Mouse (Mus musculus): ENCODE measurements around the gene Kif26a.

Gene Kif26a

GRCm38 (mm10) chr12:112145875-112146651 is at the start of gene Kif26a:
TSS of gene Kif26a (plus strand) at chr12:112146208.
- DNase-seq (ENCODE audit: inconsistent ontology term): peak; percentile 72

DNA sequence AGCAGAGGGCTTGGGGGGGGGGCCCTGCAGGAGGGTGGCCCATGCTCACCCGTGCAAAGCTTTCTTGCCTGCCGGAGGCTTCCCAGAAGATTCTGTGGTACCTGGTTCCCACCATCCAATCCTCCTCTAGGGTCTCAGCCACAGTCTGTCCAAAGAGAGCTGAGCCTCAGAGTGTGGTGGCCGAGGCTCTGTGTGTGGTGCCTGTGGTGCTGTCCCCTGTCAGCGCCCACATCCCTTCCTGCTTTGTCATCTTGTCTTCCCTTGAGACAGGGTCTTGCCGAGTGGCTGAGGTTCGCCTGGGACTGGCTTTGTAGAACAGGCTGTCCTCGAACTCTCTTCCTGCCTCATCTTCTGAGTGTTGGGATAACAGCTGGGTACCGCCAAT is 49.3 kb upstream of the Kif26a start:
- no peak for DNase-seq (ENCODE audit: inconsistent ontology term)

DNA sequence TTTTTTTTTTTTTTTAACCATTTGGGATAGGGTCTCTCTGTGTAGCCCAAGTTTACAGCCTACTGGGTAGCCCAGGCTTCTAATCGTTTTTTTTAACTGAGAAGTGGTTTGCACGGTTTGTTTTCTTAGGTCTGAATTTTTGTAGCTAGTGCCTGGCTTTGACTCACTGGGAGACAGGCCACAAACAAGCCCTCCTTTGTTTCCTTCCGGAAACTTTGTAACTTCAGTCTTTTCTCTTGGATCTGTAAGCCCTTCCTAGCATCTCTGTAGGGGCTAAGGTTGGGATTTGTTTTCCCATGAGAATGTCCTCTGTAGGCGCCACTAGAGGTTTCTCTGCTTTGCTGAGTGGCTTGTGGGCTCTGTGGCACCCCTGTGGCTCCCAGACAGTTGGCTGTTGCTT is 45.9 kb upstream of the Kif26a start:
- peak; percentile 53 for DNase-seq (ENCODE audit: inconsistent ontology term)

DNA sequence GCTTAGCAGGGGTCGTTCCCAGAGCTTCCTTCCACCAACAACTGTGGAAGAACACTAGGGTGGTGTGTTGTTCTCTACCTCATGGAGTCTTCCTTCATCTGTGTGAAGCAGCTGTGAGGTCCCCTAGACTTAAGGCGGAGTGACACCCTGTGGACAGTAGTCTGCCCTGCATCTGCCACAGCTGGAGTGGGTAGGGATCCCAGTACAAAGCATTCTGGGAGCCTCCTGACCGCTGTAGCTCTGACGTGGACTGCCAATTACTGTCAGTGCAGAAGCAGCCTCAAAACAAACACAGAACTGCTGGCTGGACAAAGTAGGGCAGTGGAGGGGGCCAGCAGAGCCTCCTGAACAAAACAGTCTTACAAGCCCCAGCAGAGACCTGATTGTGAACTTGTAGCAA is 45.0 kb upstream of the Kif26a start:
- no peak for DNase-seq (ENCODE audit: inconsistent ontology term)

- DNase-seq (ENCODE audit: inconsistent ontology term): no peak
These were observed 42.8 kb upstream of the Kif26a start for GRCm38 (mm10) chr12:112103179-112103578.

- DNase-seq (ENCODE audit: inconsistent ontology term): no peak
These were observed 41.1 kb upstream of the Kif26a start for GRCm38 (mm10) chr12:112104890-112105289.

DNA sequence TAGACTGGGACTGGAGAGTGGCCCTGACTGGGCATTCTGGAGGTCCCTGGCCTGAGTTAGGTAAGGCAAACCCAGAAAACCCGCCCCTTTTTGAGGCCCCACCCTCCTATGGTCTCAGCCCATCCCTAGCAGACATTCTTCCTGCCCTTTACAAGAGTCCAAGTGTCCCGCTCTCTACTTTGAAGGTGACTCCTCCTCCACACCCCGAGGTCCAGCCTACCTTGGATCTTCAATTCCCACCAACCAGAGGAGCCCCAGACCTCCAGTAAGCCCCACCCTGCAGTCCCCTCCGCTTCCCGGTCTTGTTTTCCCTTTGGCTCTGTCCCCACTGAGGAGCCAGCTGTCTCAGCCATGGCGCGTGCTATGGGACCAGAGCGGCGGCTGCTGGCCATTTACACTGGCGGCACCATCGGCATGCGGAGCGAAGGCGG is 39.5 kb upstream of the Kif26a start, which contains the start of gene Aspg:
Gene Aspg, plus strand, starts transcription at position 139 of the 431 bp plus-strand sequence.
- DNase-seq (ENCODE audit: inconsistent ontology term): peak; percentile 49

DNA sequence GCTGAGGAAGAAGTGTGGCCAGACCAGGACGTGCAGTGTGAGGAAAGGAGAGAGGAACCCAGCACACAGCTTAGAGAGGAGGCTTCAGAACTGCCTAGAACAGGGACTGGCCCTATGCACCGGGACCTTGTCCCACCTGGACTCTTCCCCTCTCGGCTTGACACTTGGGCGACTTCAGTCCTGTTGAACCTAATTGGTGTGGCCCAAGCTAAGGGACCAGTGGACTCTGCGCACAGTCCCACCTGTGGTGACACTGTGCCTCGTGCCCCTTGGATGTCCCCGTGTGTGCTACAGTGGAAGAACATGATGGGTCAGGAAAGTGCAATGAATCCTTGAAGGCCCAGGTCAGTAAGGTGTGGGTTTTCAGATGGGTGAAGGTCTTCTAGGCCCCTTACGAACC is 38.3 kb upstream of the Kif26a start:
- DNase-seq (ENCODE audit: inconsistent ontology term): no peak

- no peak for DNase-seq (ENCODE audit: inconsistent ontology term)
These were observed 37.1 kb upstream of the Kif26a start for GRCm38 (mm10) chr12:112108696-112109445.

DNA sequence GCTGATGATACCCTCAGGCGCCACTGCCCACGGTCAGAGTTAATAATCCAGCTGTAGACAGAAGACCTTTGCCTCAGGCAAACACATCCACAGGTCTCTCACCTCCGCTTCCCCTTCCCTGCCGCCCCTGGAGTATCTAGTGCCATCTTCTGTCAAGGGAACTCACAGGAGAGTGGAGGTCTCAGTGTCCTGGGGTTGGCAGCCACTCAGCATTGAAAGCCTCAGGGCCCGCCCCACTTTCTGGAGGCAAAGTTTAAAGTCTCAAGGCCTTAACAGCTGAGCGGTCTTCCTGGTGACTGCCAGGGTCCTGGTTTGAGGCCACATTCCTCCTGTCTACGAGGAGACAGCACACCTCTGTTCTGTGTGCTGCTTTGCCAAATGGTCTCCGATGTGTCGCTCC is 36.3 kb upstream of the Kif26a start:
- no peak for DNase-seq (ENCODE audit: inconsistent ontology term)

- no peak for DNase-seq (ENCODE audit: inconsistent ontology term)
These were observed 34.7 kb upstream of the Kif26a start for GRCm38 (mm10) chr12:112111323-112111722.

GRCm38 (mm10) chr12:112112235-112112634 is 33.8 kb upstream of the Kif26a start:
- no peak for DNase-seq (ENCODE audit: inconsistent ontology term)

DNA sequence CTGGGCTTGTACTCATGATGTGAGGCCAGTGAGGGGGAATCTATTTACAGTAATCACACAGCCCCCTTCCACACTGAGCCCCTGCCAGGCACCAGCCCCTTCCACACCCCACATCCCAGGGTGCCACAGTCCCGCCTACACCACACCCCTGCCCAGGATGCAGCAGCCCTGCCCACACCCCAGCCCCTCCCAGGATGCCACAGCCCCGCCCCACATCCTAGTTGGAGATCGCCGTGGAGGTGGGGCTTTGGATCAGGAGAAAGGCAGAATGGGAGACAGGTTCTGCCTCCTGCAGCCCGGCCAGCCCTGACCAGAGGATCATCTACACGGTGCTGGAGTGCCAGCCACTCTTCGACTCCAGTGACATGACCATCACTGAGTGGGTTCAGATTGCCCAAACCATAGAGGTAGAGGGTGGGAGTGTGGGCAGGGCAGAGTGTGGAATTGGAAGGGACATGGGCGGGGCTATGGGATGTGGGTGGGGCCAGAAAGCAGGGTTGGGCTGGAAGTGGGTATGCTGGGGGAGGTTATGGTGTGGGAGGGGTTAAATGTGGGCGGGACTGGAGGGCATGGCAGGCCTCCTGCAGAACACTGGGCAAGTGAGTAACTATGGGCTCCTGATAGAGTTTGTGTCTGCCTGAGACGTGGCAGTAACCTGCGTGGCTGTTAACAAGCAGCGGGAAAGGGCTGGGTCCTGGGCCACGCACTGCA is 33.2 kb upstream of the Kif26a start:
- no peak for DNase-seq (ENCODE audit: inconsistent ontology term)

DNA sequence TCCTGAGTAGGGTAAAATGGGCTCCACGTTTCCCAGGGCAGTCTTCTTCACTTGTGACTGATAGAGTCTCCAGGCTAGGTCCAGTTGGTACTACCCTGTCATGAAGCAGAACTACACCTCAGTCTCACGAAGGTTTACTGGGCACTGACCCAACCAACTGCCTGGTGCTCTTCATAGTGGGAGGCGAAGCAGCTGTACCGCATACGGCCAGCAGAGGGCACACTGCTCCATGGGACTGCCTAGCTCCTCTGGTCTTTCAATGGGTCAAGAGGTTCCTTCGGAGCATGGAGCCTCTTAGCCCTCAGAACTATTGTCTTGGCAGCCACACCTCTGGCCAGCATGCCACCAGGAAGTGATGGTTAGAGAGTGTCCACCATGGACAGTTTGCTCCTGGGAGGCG is 32.3 kb upstream of the Kif26a start:
- peak; percentile 73 for DNase-seq (ENCODE audit: inconsistent ontology term)

- DNase-seq (ENCODE audit: inconsistent ontology term): no peak
These were observed 29.0 kb upstream of the Kif26a start for GRCm38 (mm10) chr12:112117006-112117405.

DNA sequence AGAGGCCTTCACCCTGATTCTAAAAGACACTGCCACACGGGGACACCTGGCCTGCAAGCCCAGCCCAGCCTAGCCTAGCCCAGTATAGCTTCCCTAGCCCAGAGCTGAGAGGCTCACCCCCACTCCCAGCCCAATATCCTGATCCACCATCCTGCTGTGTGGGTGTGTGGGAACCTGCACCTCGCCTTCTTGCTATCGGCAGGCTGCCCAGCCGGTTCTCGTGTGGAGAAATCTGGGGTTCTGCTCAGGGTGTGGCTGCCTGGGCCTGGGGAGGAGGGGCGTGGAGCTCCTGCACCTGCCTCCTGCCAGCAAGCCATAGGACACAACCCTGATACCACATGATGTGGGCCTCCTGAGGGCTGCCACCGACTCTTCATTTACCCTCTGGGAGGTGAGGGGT is 28.4 kb upstream of the Kif26a start:
- no peak for DNase-seq (ENCODE audit: inconsistent ontology term)

GRCm38 (mm10) chr12:112121188-112121587 is 24.8 kb upstream of the Kif26a start:
- no peak for DNase-seq (ENCODE audit: inconsistent ontology term)

DNA sequence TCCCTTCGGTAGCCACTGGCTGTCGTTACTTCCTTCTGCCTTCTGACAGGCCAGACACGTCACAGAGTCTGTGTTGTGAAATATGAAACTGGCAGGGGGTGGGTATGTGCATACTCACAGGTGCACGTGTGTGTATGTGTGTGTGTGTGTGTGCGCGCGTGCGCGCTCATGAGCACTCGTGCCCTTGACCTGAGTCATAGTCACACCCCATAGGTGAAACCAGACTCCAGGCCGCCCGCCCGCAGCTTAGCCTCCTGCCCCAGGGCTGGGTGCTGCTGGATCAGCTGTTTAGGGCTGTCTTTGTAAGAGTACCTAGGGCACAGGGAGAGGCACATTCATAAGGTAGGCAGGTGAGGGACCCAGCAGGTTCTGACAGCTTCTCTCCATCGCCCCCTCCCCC is 20.1 kb upstream of the Kif26a start:
- no peak for DNase-seq (ENCODE audit: inconsistent ontology term)

DNA sequence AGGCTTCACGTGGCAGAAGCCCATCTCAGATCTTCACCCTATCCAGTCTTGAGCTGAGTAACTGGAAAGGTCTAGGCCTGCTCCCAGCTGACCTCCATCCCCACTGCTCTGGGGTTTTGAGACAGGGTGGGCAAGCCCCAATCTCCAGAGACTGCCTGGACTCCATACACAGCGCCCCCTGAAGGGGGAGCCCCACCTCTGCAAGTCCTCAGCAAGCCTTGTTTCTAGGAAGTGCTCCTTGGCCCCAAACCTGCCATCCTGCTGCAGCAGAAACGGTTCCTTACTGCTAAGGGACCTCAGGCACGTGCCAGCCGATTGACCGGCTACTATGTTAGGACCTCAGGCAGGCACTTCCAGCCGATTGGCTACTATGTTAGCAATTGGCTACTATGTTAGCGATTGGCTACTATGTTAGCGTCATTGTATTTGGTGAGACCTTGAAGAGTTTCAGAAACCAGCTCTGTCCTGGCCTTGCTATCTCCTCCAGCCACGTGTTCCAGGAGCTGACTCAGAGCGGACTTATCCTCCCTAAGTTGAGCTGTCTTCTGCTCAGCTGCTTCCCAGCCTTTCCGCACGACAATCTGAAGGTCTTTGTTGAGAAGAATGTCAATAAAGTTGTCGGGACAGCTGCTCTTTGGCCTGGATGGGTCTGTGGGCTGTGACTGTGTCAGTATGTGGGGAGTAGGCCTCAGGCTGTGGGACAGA is 18.9 kb upstream of the Kif26a start:
- DNase-seq (ENCODE audit: inconsistent ontology term): no peak

GRCm38 (mm10) chr12:112128526-112128925 is 17.5 kb upstream of the Kif26a start:
- no peak for DNase-seq (ENCODE audit: inconsistent ontology term)

GRCm38 (mm10) chr12:112129300-112129856 is 16.6 kb upstream of the Kif26a start:
- DNase-seq (ENCODE audit: inconsistent ontology term): peak; percentile 62
